Mouse (Mus musculus): ENCODE results near the gene Olfr457. TPM values are rescaled to one million over a fixed set of nuclear protein-coding genes. Genes with fewer than 3 reads are reported as not detected.

Gene Olfr457
- polyA plus RNA-seq, 1 experiment from 2014 or later: not detected

DNA sequence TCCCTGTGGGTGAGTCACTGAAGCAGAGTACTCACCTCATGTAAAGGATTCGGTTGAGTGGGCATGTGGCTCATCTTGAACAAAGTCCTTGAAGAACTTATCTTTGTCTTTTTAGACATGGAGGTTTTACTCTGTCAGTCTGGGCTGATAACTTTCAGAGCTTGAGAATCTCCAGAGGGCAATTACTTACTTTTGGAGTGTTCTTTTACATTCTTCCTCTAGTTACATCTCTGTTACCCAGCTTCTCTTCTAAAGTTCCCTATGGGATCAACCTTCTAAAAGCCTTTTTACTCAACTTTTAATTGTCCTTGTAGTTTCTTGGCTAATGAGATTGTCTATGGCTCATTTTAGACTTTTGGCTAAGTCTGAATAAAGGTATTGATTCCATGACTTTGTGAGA lies 11.0 kb downstream of the Olfr457 start, which contains the start of gene Olfr458:
Olfr458 (minus strand) TSS at position 101 of the 400 bp plus-strand sequence.
- no peaks in the 10 kb centered on the region for H3K9me3 ChIP-seq (ENCODE audit: control insufficient read depth, low read length)
- DNase-seq (ENCODE audit: low spot score) (no peak), ATAC-seq (replicated peaks; ENCODE audit: low FRiP score) (no peak)
- H3K4me2 ChIP-seq (ENCODE audit: low read depth, low read length, severe bottlenecking): no peak within 1 kb of the TSS
- no peaks in the 10 kb centered on the region for H3K36me3 ChIP-seq (ENCODE audit: control insufficient read depth, insufficient read depth, low read length)
- no peak within 1 kb of the TSS for H3K9ac ChIP-seq (ENCODE audit: low read length)
- H3K4me1 ChIP-seq (replicated peaks; ENCODE audit: control insufficient read depth, insufficient read depth, low read length): no peaks in the 10 kb centered on the region
- H3K4me3 ChIP-seq (ENCODE audit: low read depth, low read length): no peak within 1 kb of the TSS
- H3K27ac ChIP-seq (ENCODE audit: low read depth, low read length): no peak within 1 kb of the TSS
- H3K27me3 ChIP-seq (ENCODE audit: control insufficient read depth, insufficient read depth, low read length): no peaks in the 10 kb centered on the region
- WGBS: 85% methylated on average over 1 of the region's 1 CpGs

GRCm38 (mm10) chr6:42447381-42447780 lies 28.8 kb downstream of the Olfr457 start:
- Histone ChIP-seq H3K4me2 (ENCODE audit: low read depth, low read length, severe bottlenecking) (no peak overlapping the region), H3K36me3 (ENCODE audit: control insufficient read depth, insufficient read depth, low read length) (no peaks in the 10 kb centered on the region), H3K27me3 (ENCODE audit: control insufficient read depth, insufficient read depth, low read length) (no peaks in the 10 kb centered on the region), H3K27ac (ENCODE audit: low read depth, low read length) (no peak overlapping the region), H3K4me1 (replicated peaks; ENCODE audit: control insufficient read depth, insufficient read depth, low read length) (no peaks in the 10 kb centered on the region), H3K9me3 (ENCODE audit: control insufficient read depth, low read length) (no peaks in the 10 kb centered on the region), H3K9ac (ENCODE audit: low read length) (no peak overlapping the region), H3K4me3 (ENCODE audit: low read depth, low read length) (no peak overlapping the region)
- WGBS: 79% methylated on average over 2 of the region's 2 CpGs
- DNase-seq (ENCODE audit: low spot score) (no peak), ATAC-seq (replicated peaks; ENCODE audit: low FRiP score) (no peak)

DNA sequence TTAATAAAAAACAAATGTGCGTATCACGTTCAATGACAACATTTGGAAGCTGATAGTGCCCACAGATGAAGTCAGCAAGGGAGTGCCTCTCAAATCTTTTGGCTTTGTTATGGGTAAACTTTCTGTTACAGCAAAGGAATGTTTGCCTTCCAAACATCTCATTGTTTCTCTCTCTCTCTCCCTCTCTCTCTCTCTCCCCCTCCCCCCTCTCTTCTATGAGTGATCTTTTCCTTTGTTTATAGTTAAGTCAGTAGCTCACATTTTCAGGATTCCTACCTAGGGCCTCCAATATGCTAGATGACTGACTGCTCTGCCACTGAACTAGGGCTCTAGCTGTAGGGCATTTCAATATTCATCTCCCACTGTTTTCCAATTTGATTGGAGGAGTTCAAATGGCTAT lies 31.6 kb downstream of the Olfr457 start:
- ATAC-seq (replicated peaks; ENCODE audit: low FRiP score): no peak

DNA sequence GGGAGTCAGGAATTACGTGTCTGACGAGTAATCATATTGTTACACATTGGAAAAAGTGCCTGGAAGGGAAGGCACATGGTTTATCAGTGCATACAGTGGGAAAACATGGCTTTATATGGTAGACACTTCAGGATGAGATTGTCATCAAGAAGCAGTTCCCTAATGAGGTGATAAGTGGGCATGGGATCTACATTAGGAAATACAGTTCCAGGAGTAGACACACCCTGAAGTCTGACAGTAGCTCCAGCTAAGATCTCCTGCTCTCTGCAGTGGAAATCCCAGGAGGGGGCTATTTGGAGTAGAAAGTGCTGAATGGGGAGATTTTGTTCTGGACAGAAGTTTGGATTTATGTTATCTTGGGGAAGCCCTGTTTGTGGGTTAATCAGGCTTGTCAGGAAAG lies 34.7 kb downstream of the Olfr457 start:
- no peaks in the 10 kb centered on the region for H3K27me3 ChIP-seq (ENCODE audit: control insufficient read depth, insufficient read depth, low read length)
- WGBS: 82% methylated on average over 2 of the region's 2 CpGs
- ATAC-seq (replicated peaks; ENCODE audit: low FRiP score) (no peak), DNase-seq (ENCODE audit: low spot score) (no peak)
- no peak overlapping the region for H3K4me3 ChIP-seq (ENCODE audit: low read depth, low read length)
- no peaks in the 10 kb centered on the region for H3K4me1 ChIP-seq (replicated peaks; ENCODE audit: control insufficient read depth, insufficient read depth, low read length)
- no peak overlapping the region for H3K4me2 ChIP-seq (ENCODE audit: low read depth, low read length, severe bottlenecking)
- no peak overlapping the region for H3K27ac ChIP-seq (ENCODE audit: low read depth, low read length)
- H3K36me3 ChIP-seq (ENCODE audit: control insufficient read depth, insufficient read depth, low read length): no peaks in the 10 kb centered on the region
- no peaks in the 10 kb centered on the region for H3K9me3 ChIP-seq (ENCODE audit: control insufficient read depth, low read length)
- H3K9ac ChIP-seq (ENCODE audit: low read length): no peak overlapping the region

More for the DNA sequence above, 31.6 kb downstream of the Olfr457 start:
- WGBS: 88% methylated on average over 2 of the region's 2 CpGs
- no peak for DNase-seq (ENCODE audit: low spot score)
- Histone ChIP-seq H3K27me3 (ENCODE audit: control insufficient read depth, insufficient read depth, low read length) (no peaks in the 10 kb centered on the region), H3K36me3 (ENCODE audit: control insufficient read depth, insufficient read depth, low read length) (no peaks in the 10 kb centered on the region), H3K9me3 (ENCODE audit: control insufficient read depth, low read length) (no peaks in the 10 kb centered on the region), H3K4me2 (ENCODE audit: low read depth, low read length, severe bottlenecking) (no peak overlapping the region), H3K4me3 (ENCODE audit: low read depth, low read length) (no peak overlapping the region), H3K27ac (ENCODE audit: low read depth, low read length) (no peak overlapping the region), H3K9ac (ENCODE audit: low read length) (no peak overlapping the region), H3K4me1 (replicated peaks; ENCODE audit: control insufficient read depth, insufficient read depth, low read length) (no peaks in the 10 kb centered on the region)

DNA sequence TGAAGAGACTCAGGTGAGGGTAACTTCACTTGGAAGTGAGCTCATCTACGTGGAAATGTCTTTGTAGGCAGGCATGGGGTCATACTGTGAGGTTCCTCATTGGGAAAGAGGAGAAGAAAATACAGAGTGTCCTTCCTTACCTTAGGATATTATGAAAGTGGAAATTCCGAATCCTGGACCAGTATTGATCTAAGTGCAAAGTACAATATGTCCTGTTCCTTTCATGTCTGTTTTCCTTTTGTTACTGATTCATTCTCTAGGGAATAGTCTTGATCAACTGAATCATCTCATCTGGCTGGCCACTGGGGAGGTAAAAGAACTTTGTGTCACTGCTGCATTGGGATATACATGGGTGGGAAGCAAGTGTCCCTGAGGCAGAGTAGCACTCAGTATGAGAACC lies 40.6 kb downstream of the Olfr457 start:
- ATAC-seq (replicated peaks; ENCODE audit: low FRiP score) (no peak), DNase-seq (ENCODE audit: low spot score) (no peak)
- H3K4me2 ChIP-seq (ENCODE audit: low read depth, low read length, severe bottlenecking): no peak overlapping the region
- no peaks in the 10 kb centered on the region for H3K9me3 ChIP-seq (ENCODE audit: control insufficient read depth, low read length)
- H3K36me3 ChIP-seq (ENCODE audit: control insufficient read depth, insufficient read depth, low read length): no peaks in the 10 kb centered on the region
- H3K4me3 ChIP-seq (ENCODE audit: low read depth, low read length): no peak overlapping the region
- H3K27ac ChIP-seq (ENCODE audit: low read depth, low read length): no peak overlapping the region
- WGBS: 65% methylated on average over 2 of the region's 2 CpGs
- H3K4me1 ChIP-seq (replicated peaks; ENCODE audit: control insufficient read depth, insufficient read depth, low read length): no peaks in the 10 kb centered on the region
- no peak overlapping the region for H3K9ac ChIP-seq (ENCODE audit: low read length)
- H3K27me3 ChIP-seq (ENCODE audit: control insufficient read depth, insufficient read depth, low read length): no peaks in the 10 kb centered on the region

- no peaks in the 10 kb centered on the region for H3K9me3 ChIP-seq (ENCODE audit: control insufficient read depth, low read length)
- no peak within 1 kb of the TSS for H3K4me3 ChIP-seq (ENCODE audit: low read depth, low read length)
- H3K36me3 ChIP-seq (ENCODE audit: control insufficient read depth, insufficient read depth, low read length): no peaks in the 10 kb centered on the region
- no peak for ATAC-seq (replicated peaks; ENCODE audit: low FRiP score)
- H3K27ac ChIP-seq (ENCODE audit: low read depth, low read length): no peak within 1 kb of the TSS
- DNase-seq (ENCODE audit: low spot score): no peak
- no peaks in the 10 kb centered on the region for H3K27me3 ChIP-seq (ENCODE audit: control insufficient read depth, insufficient read depth, low read length)
- WGBS: 87% methylated on average over 6 of the region's 6 CpGs
- H3K9ac ChIP-seq (ENCODE audit: low read length): no peak within 1 kb of the TSS
- no peak within 1 kb of the TSS for H3K4me2 ChIP-seq (ENCODE audit: low read depth, low read length, severe bottlenecking)
- H3K4me1 ChIP-seq (replicated peaks; ENCODE audit: control insufficient read depth, insufficient read depth, low read length): no peaks in the 10 kb centered on the region
Observed at GRCm38 (mm10) chr6:42434446-42434845, 41.7 kb downstream of the Olfr457 start, which contains the start of gene Tas2r126. Tas2r126 (plus strand) TSS chr6:42434535.

DNA sequence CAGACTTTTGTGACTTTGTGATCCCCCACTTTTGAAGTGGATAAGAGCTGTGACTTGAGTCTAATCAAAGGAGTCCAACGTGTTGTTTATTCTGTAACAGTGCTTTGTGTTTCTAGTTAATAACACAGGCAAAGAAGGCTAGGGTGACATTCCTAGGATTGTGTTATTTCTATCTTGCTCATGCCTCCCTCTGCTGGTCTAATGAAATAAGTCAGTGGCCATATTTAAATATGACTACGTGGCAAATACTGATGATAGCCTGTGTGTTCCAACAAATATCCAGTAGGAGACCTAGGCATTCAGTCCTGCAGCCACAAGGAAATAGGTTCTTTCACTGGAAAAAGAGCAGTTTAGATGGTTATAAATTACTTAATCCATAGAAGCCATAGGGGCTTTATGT lies 42.6 kb downstream of the Olfr457 start:
- 75% methylated on average over 2 of the region's 2 CpGs for WGBS
- no peak for ATAC-seq (replicated peaks; ENCODE audit: low FRiP score)

GRCm38 (mm10) chr6:42426337-42426736 lies 49.8 kb downstream of the Olfr457 start:
- 87% methylated on average over 4 of the region's 4 CpGs for WGBS
- Histone ChIP-seq H3K27me3 (ENCODE audit: control insufficient read depth, insufficient read depth, low read length) (no peaks in the 10 kb centered on the region), H3K9me3 (ENCODE audit: control insufficient read depth, low read length) (no peaks in the 10 kb centered on the region), H3K9ac (ENCODE audit: low read length) (no peak overlapping the region), H3K4me3 (ENCODE audit: low read depth, low read length) (no peak overlapping the region), H3K4me2 (ENCODE audit: low read depth, low read length, severe bottlenecking) (no peak overlapping the region), H3K36me3 (ENCODE audit: control insufficient read depth, insufficient read depth, low read length) (no peaks in the 10 kb centered on the region), H3K27ac (ENCODE audit: low read depth, low read length) (no peak overlapping the region), H3K4me1 (replicated peaks; ENCODE audit: control insufficient read depth, insufficient read depth, low read length) (no peaks in the 10 kb centered on the region)
- no peak for ATAC-seq (replicated peaks; ENCODE audit: low FRiP score)
- no peak for DNase-seq (ENCODE audit: low spot score)

More for the DNA sequence above, 42.6 kb downstream of the Olfr457 start:
- Histone ChIP-seq H3K36me3 (ENCODE audit: control insufficient read depth, insufficient read depth, low read length) (no peaks in the 10 kb centered on the region), H3K4me2 (ENCODE audit: low read depth, low read length, severe bottlenecking) (no peak overlapping the region), H3K4me3 (ENCODE audit: low read depth, low read length) (no peak overlapping the region), H3K4me1 (replicated peaks; ENCODE audit: control insufficient read depth, insufficient read depth, low read length) (no peaks in the 10 kb centered on the region), H3K27me3 (ENCODE audit: control insufficient read depth, insufficient read depth, low read length) (no peaks in the 10 kb centered on the region), H3K27ac (ENCODE audit: low read depth, low read length) (no peak overlapping the region), H3K9ac (ENCODE audit: low read length) (no peak overlapping the region), H3K9me3 (ENCODE audit: control insufficient read depth, low read length) (no peaks in the 10 kb centered on the region)
- DNase-seq (ENCODE audit: low spot score): no peak

GRCm38 (mm10) chr6:42424472-42424871 lies 51.7 kb downstream of the Olfr457 start:
- DNase-seq (ENCODE audit: low spot score): no peak
- no peak for ATAC-seq (replicated peaks; ENCODE audit: low FRiP score)
- H3K4me1 ChIP-seq (replicated peaks; ENCODE audit: control insufficient read depth, insufficient read depth, low read length): no peaks in the 10 kb centered on the region
- no peaks in the 10 kb centered on the region for H3K36me3 ChIP-seq (ENCODE audit: control insufficient read depth, insufficient read depth, low read length)
- H3K4me2 ChIP-seq (ENCODE audit: low read depth, low read length, severe bottlenecking): no peak overlapping the region
- no peak overlapping the region for H3K4me3 ChIP-seq (ENCODE audit: low read depth, low read length)
- WGBS: 95% methylated on average over 3 of the region's 3 CpGs
- H3K9ac ChIP-seq (ENCODE audit: low read length): no peak overlapping the region
- H3K27ac ChIP-seq (ENCODE audit: low read depth, low read length): no peak overlapping the region
- H3K27me3 ChIP-seq (ENCODE audit: control insufficient read depth, insufficient read depth, low read length): no peaks in the 10 kb centered on the region
- H3K9me3 ChIP-seq (ENCODE audit: control insufficient read depth, low read length): no peaks in the 10 kb centered on the region
